Mouse (Mus musculus) ES-E14 (cell line): ENCODE measurements around the gene Ccndbp1.

Experiments used
- HCFC1 ChIP-seq: IDR thresholded peaks from 2 replicates; pipeline ENCODE4 v1.6.1; 2012; ENCODE audit warnings: low read length, inconsistent platforms, borderline replicate concordance; ENCODE audit not compliant: insufficient read depth
- MAFK ChIP-seq: IDR thresholded peaks from 2 replicates; pipeline ENCODE4 v1.6.1; 2014; ENCODE audit warnings: mild to moderate bottlenecking, low read depth, low read length, inconsistent platforms; ENCODE audit not compliant: insufficient read depth
- ZC3H11A ChIP-seq: IDR thresholded peaks from 2 replicates; pipeline ENCODE4 v1.6.1; 2012; ENCODE audit warnings: low read depth, mild to moderate bottlenecking, inconsistent platforms, low read length, borderline replicate concordance
- ZNF384 ChIP-seq: IDR thresholded peaks from 2 replicates; pipeline ENCODE4 v1.6.1; 2012; ENCODE audit warnings: low read depth, low read length, inconsistent platforms

DNA sequence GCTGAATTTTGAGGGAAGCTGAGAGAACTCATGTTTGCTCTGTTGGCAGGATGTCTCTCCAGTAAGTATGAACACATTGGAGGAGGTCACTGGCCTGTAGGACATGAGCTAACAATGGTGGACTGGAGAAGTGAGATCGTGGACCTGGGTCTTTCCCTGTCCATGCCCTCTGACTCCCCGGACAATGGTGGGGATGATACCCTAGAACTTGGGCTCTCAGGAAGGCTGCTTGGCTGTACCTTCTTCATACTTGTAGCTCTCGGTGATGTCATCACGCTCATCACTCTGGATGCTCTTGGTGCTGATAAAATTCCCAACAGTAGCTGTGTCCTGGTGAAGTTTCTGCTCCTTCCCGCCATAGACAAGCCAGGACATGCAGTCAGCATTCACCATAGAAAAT is 44.0 kb downstream of the Ccndbp1 start:
- TF ChIP-seq ZC3H11A (no peak), ZNF384 (no peak), HCFC1 (no peak), MAFK (no peak)
